Mouse (Mus musculus) thymus, adult 2 months (tissue): ENCODE results near the gene Parva.

ENCODE experiments used
- CTCF ChIP-seq: fragments of 200-500 bp; IDR thresholded peaks from 2 replicates; pipeline ENCODE4 v1.5.1; 2012; ENCODE audit warnings: mild to moderate bottlenecking, control low read depth, low read length, moderate library complexity, borderline replicate concordance; ENCODE audit not compliant: control insufficient read depth, poor library complexity, insufficient read depth; ENCODE audit errors: extremely low read depth
- POLR2A ChIP-seq: fragments of 200-500 bp; IDR thresholded peaks from 2 replicates; pipeline ENCODE4 v1.6.1; 2012; ENCODE audit warnings: mild to moderate bottlenecking, low read length, control low read depth, moderate library complexity; ENCODE audit not compliant: control insufficient read depth, poor library complexity, insufficient read depth; ENCODE audit errors: extremely low read depth

GRCm38 (mm10) chr7:112386521-112386920, 40.8 kb upstream of the Parva start:
- TF ChIP-seq CTCF (no peak), POLR2A (no peak)
